Mouse (Mus musculus) liver, embryonic 15.5 days (tissue): ENCODE data around the gene Zc3h13. TPM values are rescaled to one million over a fixed set of nuclear protein-coding genes. Genes with fewer than 3 reads are reported as not detected.

Experiments
- ATAC-seq: fragments of 200-750 bp; cut with Nextera tagmentation; 2 replicates; pipeline ENCODE4 v1.8.0; 2017; ENCODE audit warnings: moderate number of reproducible peaks, mild to moderate bottlenecking, moderate library complexity; ENCODE audit not compliant: insufficient read depth
- H3K27ac ChIP-seq: fragments of 300-500 bp; sonication (generic); replicated peaks from 2 replicates; pipeline ENCODE4 v1.5.1; 2015; ENCODE audit warnings: mild to moderate bottlenecking, inconsistent platforms
- H3K27me3 ChIP-seq: fragments of 300-500 bp; sonication (generic); 2 replicates; pipeline ENCODE4 v1.6.1; 2015; ENCODE audit warnings: mild to moderate bottlenecking, inconsistent platforms
- H3K36me3 ChIP-seq: fragments of 300-500 bp; sonication (generic); replicated peaks from 2 replicates; pipeline ENCODE4 v1.6.1; 2015; ENCODE audit warnings: moderate library complexity, mild to moderate bottlenecking, inconsistent platforms
- H3K4me1 ChIP-seq: fragments of 300-500 bp; sonication (generic); replicated peaks from 2 replicates; pipeline ENCODE4 v1.6.1; 2015; ENCODE audit warnings: inconsistent platforms
- H3K4me2 ChIP-seq: fragments of 300-500 bp; sonication (generic); 2 replicates; pipeline ENCODE4 v1.6.1; 2015; ENCODE audit warnings: moderate library complexity, mild to moderate bottlenecking, inconsistent platforms
- H3K4me3 ChIP-seq: fragments of 300-500 bp; sonication (generic); replicated peaks from 2 replicates; pipeline ENCODE4 v1.5.1; 2015; ENCODE audit warnings: mild to moderate bottlenecking, inconsistent platforms
- H3K9ac ChIP-seq: fragments of 300-500 bp; sonication (generic); 2 replicates; pipeline ENCODE4 v1.6.1; 2015; ENCODE audit warnings: moderate library complexity, mild to moderate bottlenecking, inconsistent platforms
- H3K9me3 ChIP-seq: fragments of 300-500 bp; sonication (generic); replicated peaks from 2 replicates; pipeline ENCODE4 v1.6.1; 2016; ENCODE audit warnings: inconsistent platforms
- WGBS: fragments of 180-500 bp; shearing (Covaris S2); methylation state at CpG from one replicate; pipeline ENCODE4 v1.1.7; 2015; ENCODE audit warnings: mixed read lengths; ENCODE audit not compliant: insufficient replicate concordance; 5-methylcytosine and 5-hydroxymethylcytosine counted together
- microRNA-seq: library from miRNA; unstranded; fragments of <30 nt; microRNA quantifications from one replicate; pipeline ENCODE4, GENCODE M21; 2016
- polyA plus RNA-seq: library from polyadenylated mRNA; unstranded; fragments of >200 nt; fragmentation: Nextera tagmentation; extraction: Ambion mirVana; gene quantifications from 2 replicates; pipeline ENCODE4 v1.2.1, GENCODE M21; 2015

Zc3h13 gene
- polyA plus RNA-seq, 1 experiment from 2014 or later, result 11.9 TPM

DNA sequence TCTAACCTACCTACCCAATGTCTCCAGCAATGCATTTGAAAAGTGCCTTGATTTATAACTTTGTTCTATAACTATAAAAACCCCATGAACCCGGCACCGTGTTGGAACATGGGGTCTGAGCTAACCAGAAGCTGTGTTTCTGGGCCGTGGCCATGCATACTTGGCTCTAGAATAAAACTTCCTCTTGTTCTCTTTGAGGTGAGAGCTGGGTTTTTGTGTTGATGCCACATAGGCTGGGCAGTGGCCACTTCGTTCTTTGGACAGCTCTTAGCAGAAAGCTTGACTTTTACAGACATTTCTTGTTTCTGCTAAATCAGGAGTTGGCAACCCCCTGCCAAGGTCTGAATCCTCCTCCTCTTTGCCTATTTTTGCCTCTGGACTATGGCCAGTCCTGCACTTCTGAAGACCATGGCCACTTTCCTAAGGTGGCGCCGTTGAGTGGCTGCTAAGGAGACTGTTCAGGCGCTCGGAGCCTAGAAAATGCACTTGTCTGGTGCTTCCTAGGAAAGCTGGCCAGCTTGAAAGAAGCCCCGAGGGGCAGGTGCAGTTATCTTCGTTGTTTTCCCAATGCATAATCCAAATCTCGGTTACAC, 90.9 kb downstream of the Zc3h13 start:
- no peaks in the 10 kb centered on the region for H3K4me1 ChIP-seq
- no peak overlapping the region for H3K9ac ChIP-seq

DNA sequence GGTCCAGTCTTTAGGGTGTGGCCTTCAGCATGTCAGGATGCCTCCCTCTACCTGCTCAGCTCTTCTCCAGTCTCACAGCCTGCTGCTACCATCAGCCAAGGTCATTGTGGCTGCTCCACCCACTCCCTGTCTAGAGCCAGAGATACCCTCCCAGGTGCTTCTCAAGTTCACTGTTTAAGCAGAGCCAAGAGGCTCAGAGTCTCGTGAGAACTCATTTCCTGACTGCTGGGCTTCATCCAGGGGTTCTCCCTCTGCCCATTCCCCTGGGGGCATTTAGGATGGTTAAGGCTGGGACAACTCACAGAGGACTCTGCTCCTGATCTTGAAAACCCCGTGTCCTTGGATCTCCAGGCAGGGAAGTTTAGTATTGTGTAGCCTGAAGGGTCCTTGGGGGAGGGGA, 92.1 kb downstream of the Zc3h13 start:
- WGBS, result 22% methylated on average over 2 of the region's 2 CpGs
- no peaks in the 10 kb centered on the region for H3K36me3 ChIP-seq
- H3K27ac ChIP-seq, result no peak overlapping the region
- no peak overlapping the region for H3K4me2 ChIP-seq
- H3K9me3 ChIP-seq, result no peaks in the 10 kb centered on the region
- H3K4me1 ChIP-seq, result no peaks in the 10 kb centered on the region
- no peak overlapping the region for H3K9ac ChIP-seq
- H3K27me3 ChIP-seq, result no peaks in the 10 kb centered on the region
- H3K4me3 ChIP-seq, result no peak overlapping the region
- no peak for ATAC-seq

More for the DNA sequence above, 90.9 kb downstream of the Zc3h13 start:
- Histone ChIP-seq H3K36me3 (no peaks in the 10 kb centered on the region), H3K4me2 (no peak overlapping the region), H3K9me3 (no peaks in the 10 kb centered on the region), H3K27me3 (no peaks in the 10 kb centered on the region), H3K27ac (no peak overlapping the region), H3K4me3 (no peak overlapping the region)
- WGBS, result 54% methylated on average over 11 of the region's 11 CpGs
- ATAC-seq, result no peak

DNA sequence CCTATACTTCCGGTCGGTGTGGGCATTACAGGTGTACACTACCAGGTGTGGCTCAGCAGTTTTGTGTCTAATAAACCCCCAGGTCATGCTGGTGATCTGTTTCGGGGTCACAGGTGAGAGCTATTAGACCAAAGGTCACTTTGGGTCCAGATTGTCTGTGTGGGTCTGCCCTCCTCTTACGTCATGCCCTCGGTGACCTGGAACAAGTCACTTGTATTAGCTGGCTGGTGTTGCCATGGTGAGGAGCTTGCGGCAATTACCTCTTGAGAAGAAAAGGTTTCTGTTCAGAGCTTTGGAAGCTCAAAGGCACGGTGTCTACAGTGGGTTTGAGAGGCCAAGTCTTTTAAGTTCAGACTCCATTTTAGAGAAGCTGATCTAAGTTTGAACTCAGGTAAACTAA, 93.4 kb downstream of the Zc3h13 start:
- WGBS, result 60% methylated on average over 7 of the region's 7 CpGs
- no peaks in the 10 kb centered on the region for H3K27me3 ChIP-seq

More for the DNA sequence above, 93.4 kb downstream of the Zc3h13 start:
- Histone ChIP-seq H3K9me3 (no peaks in the 10 kb centered on the region), H3K27ac (no peak overlapping the region), H3K9ac (no peak overlapping the region), H3K4me1 (no peaks in the 10 kb centered on the region), H3K4me3 (no peak overlapping the region), H3K4me2 (no peak overlapping the region), H3K36me3 (no peaks in the 10 kb centered on the region)
- ATAC-seq, result no peak

Small RNA genes lying within 50 kb of the gene (microRNA-seq; reads per million reads assigned to microRNA genes)
- gene Gm44482, result not detected

Other genes starting within 250 kb of the Zc3h13 start
- gene Lrrc63, start 153.5 kb upstream of the Zc3h13 start, polyA plus RNA-seq, result not detected in 2 replicates
- 39.6 and 40.9 TPM in 2 replicates for gene Lcp1, start 153.3 kb upstream of the Zc3h13 start, polyA plus RNA-seq
- 134 and 143 TPM in 2 replicates for gene Cpb2, start 42.1 kb upstream of the Zc3h13 start, polyA plus RNA-seq
- 0.09 and 0.10 TPM in 2 replicates for gene Siah3, start 171.6 kb downstream of the Zc3h13 start, polyA plus RNA-seq